Mouse (Mus musculus) heart, postnatal 0 days (tissue): ENCODE data around the gene Mipol1. TPM values are rescaled to one million over a fixed set of nuclear protein-coding genes. Genes with fewer than 3 reads are reported as not detected.

Experiments used
- ATAC-seq: fragments of 200-750 bp; cut with Nextera tagmentation; 2 replicates; pipeline ENCODE4 v1.8.0; 2017; ENCODE audit warnings: low read depth, moderate number of reproducible peaks, moderate library complexity; ENCODE audit not compliant: insufficient read depth
- DNase-seq: peaks from one replicate; pipeline ENCODE4 v3.0.0-alpha.2; 2016; ENCODE audit warnings: low spot score
- H3K27ac ChIP-seq: fragments of 300-500 bp; sonication (generic); 2 replicates; pipeline ENCODE4 v1.5.1; 2014; ENCODE audit warnings: low read depth, mild to moderate bottlenecking
- H3K27me3 ChIP-seq: fragments of 300-500 bp; sonication (generic); 2 replicates; pipeline ENCODE4 v1.6.1; 2014; ENCODE audit warnings: low read length, mixed read lengths; ENCODE audit not compliant: control insufficient read depth, insufficient read depth
- H3K36me3 ChIP-seq: fragments of 300-500 bp; sonication (generic); replicated peaks from 2 replicates; pipeline ENCODE4 v1.6.1; 2014; ENCODE audit warnings: low read length, mixed read lengths; ENCODE audit not compliant: control insufficient read depth, insufficient read depth
- H3K4me1 ChIP-seq: fragments of 300-500 bp; sonication (generic); 2 replicates; pipeline ENCODE4 v1.6.1; 2014; ENCODE audit warnings: antibody characterized with exemption; ENCODE audit not compliant: control insufficient read depth, insufficient read depth
- H3K4me2 ChIP-seq: fragments of 300-500 bp; sonication (generic); 2 replicates; pipeline ENCODE4 v1.6.1; 2014; ENCODE audit warnings: low read depth, mild to moderate bottlenecking, low read length, moderate library complexity
- H3K4me3 ChIP-seq: fragments of 300-500 bp; sonication (generic); 2 replicates; pipeline ENCODE4 v1.5.1; 2014; ENCODE audit warnings: low read depth, low read length
- H3K9ac ChIP-seq: fragments of 300-500 bp; sonication (generic); replicated peaks from 2 replicates; pipeline ENCODE4 v1.6.1; 2014; ENCODE audit warnings: low read depth, low read length, mixed read lengths
- H3K9me3 ChIP-seq: fragments of 300-500 bp; sonication (generic); replicated peaks from 2 replicates; pipeline ENCODE4 v1.6.1; 2016; ENCODE audit warnings: low read length; ENCODE audit not compliant: control insufficient read depth
- CTCF ChIP-seq: IDR thresholded peaks from 2 replicates; pipeline ENCODE4 v1.5.1; 2016; ENCODE audit warnings: antibody characterized with exemption, control low read depth, low read depth
- EP300 ChIP-seq: IDR thresholded peaks from 2 replicates; pipeline ENCODE4 v1.6.1; 2016; ENCODE audit warnings: antibody characterized with exemption, low read depth
- WGBS: fragments of 180-500 bp; shearing (Covaris S2); extraction: QIAGEN DNeasy Blood & Tissue Kit; methylation state at CpG from one replicate; pipeline ENCODE4 v1.1.7; 2014; 5-methylcytosine and 5-hydroxymethylcytosine counted together
- polyA plus RNA-seq: library from polyadenylated mRNA; unstranded; fragments of >200 nt; fragmentation: Nextera tagmentation; extraction: Ambion mirVana; gene quantifications from 2 replicates; pipeline ENCODE4 v1.2.1, GENCODE M21; 2015
- total RNA-seq: library from RNA; depleted of rRNA; stranded (reverse); fragments of >200 nt; gene quantifications from 2 replicates; pipeline ENCODE4 v1.2.3, GENCODE M21; 2014; ENCODE audit warnings: low replicate concordance

Mipol1 gene
- total and polyA plus RNA-seq, 2 experiments from 2014 or later = 5.9 to 6.9 TPM

DNA sequence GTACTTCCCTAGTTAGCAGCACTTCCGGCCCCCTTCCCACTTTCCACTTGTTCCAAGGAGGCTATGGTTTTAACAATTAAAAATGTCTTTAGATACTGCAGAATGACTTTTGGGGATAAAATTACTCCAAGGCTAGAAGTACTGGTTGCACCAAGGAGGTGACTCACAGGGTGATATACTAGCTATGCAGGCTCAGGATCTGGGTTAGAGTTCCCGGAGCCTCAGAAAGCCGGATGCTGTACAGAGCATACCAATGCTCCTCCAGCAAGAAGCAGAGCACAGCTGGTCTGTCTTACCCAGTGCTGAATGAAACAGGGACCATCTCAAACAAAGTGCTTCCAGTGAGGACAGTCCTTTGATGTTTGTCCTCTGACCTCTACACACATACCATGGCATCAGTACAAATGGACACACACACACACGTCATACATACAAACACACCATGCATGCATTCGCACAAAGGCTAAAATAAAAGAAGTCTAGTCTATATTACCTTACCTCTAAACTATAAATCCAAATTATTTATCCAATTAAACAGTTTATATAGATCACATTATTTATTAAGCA is 219.9 kb downstream of the Mipol1 start:
- no peak for ATAC-seq
- WGBS = 91% methylated on average over 5 of the region's 5 CpGs
- TF ChIP-seq CTCF = no peak
- no peak for TF ChIP-seq EP300
- DNase-seq = no peak
- no peaks in the 10 kb centered on the region for H3K27me3 ChIP-seq
- H3K4me3 ChIP-seq = no peak overlapping the region
- H3K4me2 ChIP-seq = no peak overlapping the region
- no peak overlapping the region for H3K9ac ChIP-seq
- H3K27ac ChIP-seq = no peak overlapping the region
- no peaks in the 10 kb centered on the region for H3K36me3 ChIP-seq
- no peaks in the 10 kb centered on the region for H3K9me3 ChIP-seq
- H3K4me1 ChIP-seq = no peaks in the 10 kb centered on the region

GRCm38 (mm10) chr12:57456911-57457310 is 226.7 kb downstream of the Mipol1 start:
- H3K4me2 ChIP-seq = no peak overlapping the region
- no peak overlapping the region for H3K27ac ChIP-seq
- no peak overlapping the region for H3K9ac ChIP-seq
- ATAC-seq = no peak
- WGBS = 55% methylated on average over 4 of the region's 4 CpGs
- H3K36me3 ChIP-seq = no peaks in the 10 kb centered on the region
- no peaks in the 10 kb centered on the region for H3K9me3 ChIP-seq
- no peaks in the 10 kb centered on the region for H3K27me3 ChIP-seq
- no peaks in the 10 kb centered on the region for H3K4me1 ChIP-seq
- no peak for DNase-seq
- H3K4me3 ChIP-seq = no peak overlapping the region
- no peak for TF ChIP-seq EP300
- TF ChIP-seq CTCF = no peak

DNA sequence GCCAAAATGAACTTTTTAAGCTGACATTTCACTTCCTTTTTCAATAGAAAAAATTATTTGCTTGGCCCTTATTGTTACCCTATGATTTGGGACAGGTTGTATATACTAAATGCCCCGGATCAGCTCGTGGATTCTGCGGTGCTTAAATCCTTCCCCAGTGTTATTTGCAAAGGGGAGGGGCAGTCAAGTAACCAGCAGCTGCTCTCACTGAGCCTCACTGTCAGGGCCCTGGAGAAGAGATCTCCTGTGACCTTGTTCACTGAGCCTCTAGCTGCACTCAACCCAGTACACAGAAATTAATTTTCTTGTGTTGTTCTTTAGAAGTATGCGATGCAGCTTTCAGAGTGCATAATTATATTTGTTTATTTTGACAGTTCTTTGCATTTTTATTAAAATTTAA is 227.1 kb downstream of the Mipol1 start:
- Histone ChIP-seq H3K9me3 (no peaks in the 10 kb centered on the region), H3K4me2 (no peak overlapping the region), H3K9ac (no peak overlapping the region), H3K4me1 (no peaks in the 10 kb centered on the region), H3K27ac (no peak overlapping the region), H3K4me3 (no peak overlapping the region), H3K36me3 (no peaks in the 10 kb centered on the region), H3K27me3 (no peaks in the 10 kb centered on the region)
- no peak for DNase-seq
- ATAC-seq = no peak
- TF ChIP-seq CTCF (no peak), EP300 (no peak)
- WGBS = 41% methylated on average over 4 of the region's 4 CpGs

GRCm38 (mm10) chr12:57464520-57465334 is 234.5 kb downstream of the Mipol1 start:
- H3K9ac ChIP-seq = no peak overlapping the region
- H3K36me3 ChIP-seq = no peaks in the 10 kb centered on the region
- DNase-seq (no peak), ATAC-seq (no peak)
- no peak overlapping the region for H3K4me3 ChIP-seq
- no peak for TF ChIP-seq CTCF
- no peak for TF ChIP-seq EP300
- no peak overlapping the region for H3K27ac ChIP-seq
- 68% methylated on average over 12 of the region's 12 CpGs for WGBS
- no peaks in the 10 kb centered on the region for H3K9me3 ChIP-seq
- H3K4me2 ChIP-seq = no peak overlapping the region
- no peaks in the 10 kb centered on the region for H3K4me1 ChIP-seq
- H3K27me3 ChIP-seq = no peaks in the 10 kb centered on the region

GRCm38 (mm10) chr12:57471786-57472185 is 241.6 kb downstream of the Mipol1 start:
- H3K4me2 ChIP-seq = no peak overlapping the region
- no peaks in the 10 kb centered on the region for H3K36me3 ChIP-seq
- no peak for ATAC-seq
- DNase-seq = no peak
- TF ChIP-seq CTCF (no peak), EP300 (no peak)
- H3K27me3 ChIP-seq = no peaks in the 10 kb centered on the region
- no peaks in the 10 kb centered on the region for H3K9me3 ChIP-seq
- WGBS = 74% methylated on average over 8 of the region's 8 CpGs
- H3K4me1 ChIP-seq = no peaks in the 10 kb centered on the region
- H3K9ac ChIP-seq = no peak overlapping the region
- no peak overlapping the region for H3K4me3 ChIP-seq
- no peak overlapping the region for H3K27ac ChIP-seq

DNA sequence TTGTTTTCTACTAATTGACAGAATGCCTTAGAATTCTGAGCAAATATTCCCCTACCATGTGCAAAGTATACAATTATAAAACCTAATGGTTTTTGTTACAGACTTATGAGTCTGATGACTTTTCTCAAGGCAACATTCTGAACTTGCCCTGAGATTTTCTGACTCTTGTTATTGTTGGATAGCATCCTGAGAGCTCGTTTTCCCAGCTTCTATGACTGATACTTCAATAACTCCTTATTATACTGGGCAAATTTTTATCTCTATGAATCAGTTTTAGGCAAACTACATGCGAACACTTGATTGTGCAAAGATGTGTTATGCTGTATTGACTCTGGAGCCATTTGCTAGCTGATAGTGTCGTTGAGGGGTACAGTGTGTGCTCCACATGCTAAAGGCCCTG is 246.6 kb downstream of the Mipol1 start:
- no peak for DNase-seq
- Histone ChIP-seq H3K9ac (no peak overlapping the region), H3K27ac (no peak overlapping the region), H3K36me3 (no peaks in the 10 kb centered on the region), H3K9me3 (no peaks in the 10 kb centered on the region), H3K4me1 (no peaks in the 10 kb centered on the region), H3K27me3 (no peaks in the 10 kb centered on the region), H3K4me3 (no peak overlapping the region), H3K4me2 (no peak overlapping the region)
- TF ChIP-seq EP300 = no peak
- TF ChIP-seq CTCF = no peak
- ATAC-seq = no peak
- 64% methylated on average over 3 of the region's 3 CpGs for WGBS
